Mouse (Mus musculus): ENCODE data around the gene Plscr3.
A peak's percentile ranks its signal among the peaks of the same experiment; 100 is the strongest.

Plscr3 gene

GRCm38 (mm10) chr11:69900471-69901405 lies 54.6 kb downstream of the Plscr3 start, which contains the start of the genes 2810408A11Rik and Neurl4:
Gene 2810408A11Rik, minus strand, starts transcription at chr11:69900987.
Gene Neurl4, plus strand, starts transcription at chr11:69901072.
- peak; percentile 94 for DNase-seq

DNA sequence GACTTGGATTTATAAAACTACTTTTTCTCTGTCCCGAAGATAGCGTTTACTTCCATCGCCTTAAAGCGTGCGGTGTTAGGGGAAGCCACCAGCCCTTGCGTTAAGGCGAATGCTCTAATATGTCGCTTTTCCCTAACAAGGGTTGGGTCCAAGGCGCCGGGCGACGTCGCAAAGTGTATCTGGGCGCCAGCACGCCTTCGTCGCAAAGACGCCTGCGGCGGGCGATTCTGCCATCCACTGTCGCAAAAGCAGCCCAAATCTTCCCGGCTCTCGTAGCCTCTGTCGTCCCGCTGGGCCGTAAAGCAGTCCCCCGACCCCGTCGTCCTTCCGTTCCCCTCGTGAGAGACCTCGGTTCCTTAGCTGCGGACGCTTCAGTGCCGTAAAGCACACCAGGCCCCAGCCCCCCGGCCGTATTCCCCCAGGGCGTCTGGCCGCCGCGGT lies 55.2 kb downstream of the Plscr3 start:
- peak; percentile 99 for DNase-seq
